In the genomic region with DNA sequence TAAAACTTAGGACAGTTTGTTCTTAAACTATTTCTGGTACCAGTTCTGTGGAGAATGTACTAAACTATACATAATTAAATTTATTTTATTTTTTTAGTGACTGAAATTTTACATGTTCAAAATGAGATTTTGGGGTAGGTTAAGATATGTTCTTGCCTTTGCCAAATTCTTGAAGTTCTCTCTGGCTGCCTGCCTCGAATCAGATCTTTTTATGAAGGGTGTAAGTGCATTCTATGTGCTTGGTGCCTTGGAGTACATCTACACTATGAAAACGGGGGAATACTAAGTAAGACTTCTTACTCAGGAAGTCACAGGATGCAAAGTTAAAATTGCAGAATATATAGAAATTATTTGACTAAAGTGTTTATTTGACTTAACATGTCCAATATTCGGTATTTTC, we compare ENCODE assay signal across 17 mouse cellular contexts.
"Had no signal": no experiment of that assay in that cellular context is flagged by ENCODE, and none has a peak within 500 bp of the region (broad histone marks: within the 10 kb centered on the region; RNA-seq: fewer than 3 reads in every experiment).

No protein-coding gene starts in this region.

- H3K36me3 ChIP-seq: limb, embryonic 15.5 days; liver, embryonic 12.5 days; neural tube, embryonic 15.5 days had no signal

- H3K4me3 ChIP-seq: layer of hippocampus, adult 2 months; limb, embryonic 15.5 days; liver, embryonic 12.5 days; megakaryocyte, embryonic 14.5 days; myocyte; neural tube, embryonic 15.5 days had no signal

- H3K27ac ChIP-seq: kidney, postnatal 0 days; layer of hippocampus, adult 2 months; limb, embryonic 15.5 days; liver, embryonic 12.5 days; macrophage had no signal

- H3K9ac ChIP-seq: limb, embryonic 15.5 days; liver, embryonic 12.5 days; lung, embryonic 14.5 days had no signal

- DNase-seq: kidney, adult 11 months; kidney, adult 9 months; kidney, postnatal 4 days; lung, embryonic 14.5 days; lung, postnatal 14 days; right cerebral cortex, postnatal 4 days; spleen, adult 18-20 months; thymus, adult 18-20 months; thymus, postnatal 14 days had no signal

- H3K4me1 ChIP-seq: liver, embryonic 12.5 days had no signal

- ATAC-seq: liver, embryonic 12.5 days had no signal

- H3K9me3 ChIP-seq: limb, embryonic 15.5 days; liver, embryonic 12.5 days; megakaryocyte, embryonic 14.5 days; neural tube, embryonic 15.5 days had no signal

- H3K27me3 ChIP-seq: limb, embryonic 15.5 days; liver, embryonic 12.5 days; megakaryocyte, embryonic 14.5 days; neural tube, embryonic 15.5 days had no signal

- H3K4me2 ChIP-seq: limb, embryonic 15.5 days; liver, embryonic 12.5 days; lung, embryonic 14.5 days had no signal
